13 mouse cellular contexts compared by ENCODE assay signal in the genomic region with DNA sequence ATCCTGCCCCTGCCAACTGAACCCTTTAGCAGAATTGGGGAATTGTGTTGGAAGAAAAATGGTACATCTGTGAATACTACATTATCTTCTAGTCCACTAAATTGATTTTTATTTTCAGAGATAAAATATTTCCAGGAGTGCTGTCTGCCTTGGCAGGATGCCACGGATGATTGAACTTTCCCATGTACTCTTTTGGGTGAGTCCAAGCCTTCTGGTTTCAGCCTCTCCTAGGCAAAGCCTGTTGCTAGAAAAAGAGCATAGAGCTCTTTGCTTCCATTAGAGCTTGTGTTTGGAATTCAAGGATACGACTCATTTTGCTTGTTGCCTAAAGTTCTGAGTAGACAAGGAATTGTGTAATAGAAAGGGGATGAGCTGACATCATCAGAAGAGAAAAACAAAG.
DNase-seq lines count a peak whose midpoint lies in the region.
"Had no signal": no experiment of that assay in that cellular context is flagged by ENCODE, and none has a peak within 500 bp of the region (broad histone marks: within the 10 kb centered on the region; RNA-seq: fewer than 3 reads in every experiment).

No protein-coding gene starts in this region.

- intact Hi-C loops in heart, postnatal 36 days (cut with DNase I) = no loop called here

- DNase-seq in heart, adult 18-20 months = peak; percentile 1 to 4
- no peak for DNase-seq in heart, postnatal 36 days
- peak; percentile 22 to 23 for DNase-seq in right cerebral cortex, postnatal 10 days (ENCODE audit: low spot score in 2 of 2)
- DNase-seq in right cerebral cortex, postnatal 25 days = no peak
- DNase-seq in adrenal gland, adult 8-10 months = peak; percentile 7
- peak; percentile 9 for DNase-seq in brain, adult 2 months (ENCODE audit: low read depth, low spot score)
- DNase-seq in natural killer cell, adult 2 months (ENCODE audit: low spot score in 2 of 2) = no peak
- DNase-seq in c-Kit-positive CD71-positive TER-119-positive erythroid progenitor cells, embryonic 14.5 days (ENCODE audit: low spot score) = no peak
- DNase-seq: cerebellum, adult 11 months; cerebellum, postnatal 25 days; heart, adult 11 months; layer of hippocampus, adult 9-11 months; thymus, postnatal 36 days had no signal

Comparison
In these comparisons a context has a peak if more than half of its experiments do, and no peak if none do; other contexts are left out.
1. DNase-seq: peak in heart, adult 18-20 months (2 of 2), right cerebral cortex, postnatal 10 days (2 of 2), adrenal gland, adult 8-10 months (single experiment) and brain, adult 2 months (single experiment); none in heart, postnatal 36 days (0 of 2), right cerebral cortex, postnatal 25 days (single experiment), natural killer cell, adult 2 months (0 of 2) and c-Kit-positive CD71-positive TER-119-positive erythroid progenitor cells, embryonic 14.5 days (single experiment).